Mouse (Mus musculus) liver, embryonic 11.5 days (tissue): ENCODE results near the gene Wdr70. TPM values are rescaled to one million over a fixed set of nuclear protein-coding genes. Genes with fewer than 3 reads are reported as not detected.

Source experiments
- ATAC-seq: fragments of 200-750 bp; cut with Nextera tagmentation; replicated peaks from 2 replicates; pipeline ENCODE4 v1.8.0; 2017; ENCODE audit warnings: moderate number of reproducible peaks, mild to moderate bottlenecking, moderate TSS enrichment, moderate library complexity; ENCODE audit not compliant: low FRiP score
- DNase-seq: peaks from one replicate; pipeline ENCODE4 v3.0.0-alpha.2; 2017; ENCODE audit warnings: low spot score
- H3K27ac ChIP-seq: fragments of 300-500 bp; sonication (generic); 2 replicates; pipeline ENCODE4 v1.5.1; 2014; ENCODE audit warnings: mild to moderate bottlenecking, low read depth, low read length, control low read depth
- H3K27me3 ChIP-seq: fragments of 300-500 bp; sonication (generic); replicated peaks from 2 replicates; pipeline ENCODE4 v1.6.1; 2014; ENCODE audit warnings: low read length, mixed read lengths; ENCODE audit not compliant: control insufficient read depth, insufficient read depth
- H3K36me3 ChIP-seq: fragments of 300-500 bp; sonication (generic); 2 replicates; pipeline ENCODE4 v1.6.1; 2014; ENCODE audit warnings: mild to moderate bottlenecking, low read length, moderate library complexity, mixed read lengths; ENCODE audit not compliant: control insufficient read depth, insufficient read depth
- H3K4me1 ChIP-seq: fragments of 300-500 bp; sonication (generic); replicated peaks from 2 replicates; pipeline ENCODE4 v1.6.1; 2014; ENCODE audit warnings: low read length, mixed read lengths; ENCODE audit not compliant: control insufficient read depth, insufficient read depth
- H3K4me2 ChIP-seq: fragments of 300-500 bp; sonication (generic); 2 replicates; pipeline ENCODE4 v1.6.1; 2014; ENCODE audit warnings: mild to moderate bottlenecking, control low read depth, moderate library complexity
- H3K4me3 ChIP-seq: fragments of 300-500 bp; sonication (generic); 2 replicates; pipeline ENCODE4 v1.5.1; 2014; ENCODE audit warnings: low read depth, low read length, control low read depth
- H3K9ac ChIP-seq: fragments of 300-500 bp; sonication (generic); 2 replicates; pipeline ENCODE4 v1.6.1; 2014; ENCODE audit warnings: low read depth, low read length, control low read depth
- H3K9me3 ChIP-seq: fragments of 300-500 bp; sonication (generic); 2 replicates; pipeline ENCODE4 v1.6.1; 2016; ENCODE audit warnings: low read length, inconsistent platforms, mixed read lengths; ENCODE audit not compliant: control insufficient read depth
- WGBS: fragments of 180-500 bp; shearing (Covaris S2); extraction: QIAGEN DNeasy Blood & Tissue Kit; methylation state at CpG from one replicate; pipeline ENCODE4 v1.1.7; 2014; 5-methylcytosine and 5-hydroxymethylcytosine counted together
- polyA plus RNA-seq: library from polyadenylated mRNA; unstranded; fragments of >200 nt; fragmentation: Nextera tagmentation; extraction: Ambion mirVana; gene quantifications from 2 replicates; pipeline ENCODE4 v1.2.1, GENCODE M21; 2014

The Wdr70 gene
- polyA plus RNA-seq, 1 experiment from 2014 or later, result 51.5 TPM

GRCm38 (mm10) chr15:8051177-8051576 is 47.8 kb downstream of the Wdr70 start:
- WGBS, result 81% methylated on average over 3 of the region's 3 CpGs
- H3K27ac ChIP-seq, result no peak overlapping the region
- peaks cover 2% of the 10 kb centered on the region; the same call in 1 of the 2 replicates for H3K36me3 ChIP-seq
- no peak overlapping the region for H3K9ac ChIP-seq
- H3K27me3 ChIP-seq, result no peaks in the 10 kb centered on the region
- H3K4me3 ChIP-seq, result no peak overlapping the region
- DNase-seq (no peak), ATAC-seq (no peak)
- H3K9me3 ChIP-seq, result no peaks in the 10 kb centered on the region
- no peaks in the 10 kb centered on the region for H3K4me1 ChIP-seq
- no peak overlapping the region for H3K4me2 ChIP-seq

GRCm38 (mm10) chr15:8039834-8040233 is 59.2 kb downstream of the Wdr70 start:
- H3K9me3 ChIP-seq, result no peaks in the 10 kb centered on the region
- H3K27me3 ChIP-seq, result no peaks in the 10 kb centered on the region
- H3K4me1 ChIP-seq, result no peaks in the 10 kb centered on the region
- H3K27ac ChIP-seq, result no peak overlapping the region
- no peaks in the 10 kb centered on the region for H3K36me3 ChIP-seq
- ATAC-seq, result no peak
- no peak overlapping the region for H3K9ac ChIP-seq
- no peak overlapping the region for H3K4me2 ChIP-seq
- 75% methylated on average over 4 of the region's 4 CpGs for WGBS
- no peak overlapping the region for H3K4me3 ChIP-seq
- DNase-seq, result no peak

- H3K27me3 ChIP-seq, result no peaks in the 10 kb centered on the region
- H3K27ac ChIP-seq, result no peak overlapping the region
- H3K9ac ChIP-seq, result no peak overlapping the region
- no peaks in the 10 kb centered on the region for H3K36me3 ChIP-seq
- H3K4me3 ChIP-seq, result no peak overlapping the region
- H3K4me2 ChIP-seq, result no peak overlapping the region
- WGBS, result 85% methylated on average over 5 of the region's 5 CpGs
- H3K9me3 ChIP-seq, result no peaks in the 10 kb centered on the region
- no peak for ATAC-seq
- no peaks in the 10 kb centered on the region for H3K4me1 ChIP-seq
- DNase-seq, result no peak
These were observed 60.6 kb downstream of the Wdr70 start for GRCm38 (mm10) chr15:8038457-8038856.

- DNase-seq (no peak), ATAC-seq (no peak)
- H3K9ac ChIP-seq, result no peak overlapping the region
- no peak overlapping the region for H3K4me2 ChIP-seq
- no peaks in the 10 kb centered on the region for H3K27me3 ChIP-seq
- 70% methylated on average over 3 of the region's 3 CpGs for WGBS
- H3K9me3 ChIP-seq, result no peaks in the 10 kb centered on the region
- H3K27ac ChIP-seq, result no peak overlapping the region
- no peaks in the 10 kb centered on the region for H3K36me3 ChIP-seq
- H3K4me3 ChIP-seq, result no peak overlapping the region
- H3K4me1 ChIP-seq, result no peaks in the 10 kb centered on the region
These were observed 61.2 kb downstream of the Wdr70 start for GRCm38 (mm10) chr15:8037825-8038224.

- Histone ChIP-seq H3K36me3 (no peaks in the 10 kb centered on the region), H3K4me1 (no peaks in the 10 kb centered on the region), H3K4me2 (no peak overlapping the region), H3K27ac (no peak overlapping the region), H3K9ac (no peak overlapping the region), H3K27me3 (no peaks in the 10 kb centered on the region), H3K9me3 (no peaks in the 10 kb centered on the region), H3K4me3 (no peak overlapping the region)
- ATAC-seq (no peak), DNase-seq (no peak)
- whole genome bisulfite sequencing, result 79% methylated on average over 7 of the region's 7 CpGs
These were observed 67.8 kb downstream of the Wdr70 start for GRCm38 (mm10) chr15:8031211-8031610.

- H3K9me3 ChIP-seq, result no peaks in the 10 kb centered on the region
- WGBS, result 89% methylated on average over 3 of the region's 3 CpGs
- DNase-seq, result no peak
- no peak overlapping the region for H3K9ac ChIP-seq
- no peaks in the 10 kb centered on the region for H3K36me3 ChIP-seq
- no peak overlapping the region for H3K4me3 ChIP-seq
- no peak for ATAC-seq
- no peak overlapping the region for H3K27ac ChIP-seq
- H3K27me3 ChIP-seq, result no peaks in the 10 kb centered on the region
- H3K4me2 ChIP-seq, result no peak overlapping the region
- H3K4me1 ChIP-seq, result no peaks in the 10 kb centered on the region
These were observed 68.4 kb downstream of the Wdr70 start for GRCm38 (mm10) chr15:8030643-8031042.

- Histone ChIP-seq H3K4me1 (no peaks in the 10 kb centered on the region), H3K4me2 (no peak overlapping the region), H3K9ac (no peak overlapping the region), H3K4me3 (no peak overlapping the region), H3K36me3 (no peaks in the 10 kb centered on the region), H3K27me3 (no peaks in the 10 kb centered on the region), H3K27ac (no peak overlapping the region), H3K9me3 (no peaks in the 10 kb centered on the region)
- no peak for ATAC-seq
- 89% methylated on average over 2 of the region's 2 CpGs for WGBS
- DNase-seq, result no peak
These were observed 71.5 kb downstream of the Wdr70 start for GRCm38 (mm10) chr15:8027503-8027902.

- no peak overlapping the region for H3K4me3 ChIP-seq
- H3K9ac ChIP-seq, result no peak overlapping the region
- H3K27me3 ChIP-seq, result no peaks in the 10 kb centered on the region
- DNase-seq (no peak), ATAC-seq (no peak)
- WGBS, result 88% methylated on average over 7 of the region's 7 CpGs
- no peaks in the 10 kb centered on the region for H3K9me3 ChIP-seq
- no peaks in the 10 kb centered on the region for H3K4me1 ChIP-seq
- no peak overlapping the region for H3K4me2 ChIP-seq
- no peaks in the 10 kb centered on the region for H3K36me3 ChIP-seq
- no peak overlapping the region for H3K27ac ChIP-seq
These were observed 87.6 kb downstream of the Wdr70 start for GRCm38 (mm10) chr15:8011418-8011817.

- H3K27ac ChIP-seq, result no peak overlapping the region
- no peak overlapping the region for H3K4me3 ChIP-seq
- no peaks in the 10 kb centered on the region for H3K4me1 ChIP-seq
- DNase-seq (no peak), ATAC-seq (no peak)
- H3K9ac ChIP-seq, result no peak overlapping the region
- no peaks in the 10 kb centered on the region for H3K27me3 ChIP-seq
- 80% methylated on average over 8 of the region's 8 CpGs for WGBS
- H3K4me2 ChIP-seq, result no peak overlapping the region
- no peaks in the 10 kb centered on the region for H3K36me3 ChIP-seq
- H3K9me3 ChIP-seq, result no peaks in the 10 kb centered on the region
These were observed 91.6 kb downstream of the Wdr70 start for GRCm38 (mm10) chr15:8007413-8007812.
